Mouse (Mus musculus): ENCODE data around the gene Lypd9. TPM values are rescaled to one million over a fixed set of nuclear protein-coding genes. Genes with fewer than 3 reads are reported as not detected.

The Lypd9 gene
- total RNA-seq (2023; ENCODE audit: inconsistent age) = not detected in 4 replicates

GRCm38 (mm10) chr11:58452759-58453158 lies at the start of gene Lypd9:
Gene Lypd9, minus strand, starts transcription at chr11:58452923.

GRCm38 (mm10) chr11:58502472-58502871 lies 49.7 kb upstream of the Lypd9 start, which contains the start of gene Olfr331:
Gene Olfr331, minus strand, starts transcription at chr11:58502572.

GRCm38 (mm10) chr11:58492455-58492854 lies 39.7 kb upstream of the Lypd9 start, which contains the start of gene Olfr332:
Gene Olfr332, minus strand, starts transcription at chr11:58492555.

GRCm38 (mm10) chr11:58462170-58462569 lies 9.4 kb upstream of the Lypd9 start, which contains the start of gene Olfr30:
Gene Olfr30, minus strand, starts transcription at chr11:58462270.

GRCm38 (mm10) chr11:58432259-58432658 lies 20.5 kb downstream of the Lypd9 start, which contains the start of gene Gm12253:
Gene Gm12253, plus strand, starts transcription at chr11:58432559.

GRCm38 (mm10) chr11:58420815-58421214 lies 31.9 kb downstream of the Lypd9 start, which contains the start of gene 1810065E05Rik:
Gene 1810065E05Rik, plus strand, starts transcription at chr11:58421111.

Other genes starting within 250 kb of the Lypd9 start
- gene 4930438A08Rik, start 178.1 kb downstream of the Lypd9 start, total RNA-seq (2023; ENCODE audit: inconsistent age) = not detected in 4 replicates
- 29.9 to 31.8 TPM (median 30.8 TPM) in 4 replicates for gene Zfp692, start 145.9 kb downstream of the Lypd9 start, total RNA-seq (2023; ENCODE audit: inconsistent age)
- 26.9 to 29.1 TPM (median 27.9 TPM) in 4 replicates for gene Zfp672, start 122.6 kb downstream of the Lypd9 start, total RNA-seq (2023; ENCODE audit: inconsistent age)
- gene Sh3bp5l, start 122.2 kb downstream of the Lypd9 start, total RNA-seq (2023; ENCODE audit: inconsistent age) = 20.2 to 31.2 TPM (median 22.2 TPM) in 4 replicates
- not detected in 4 replicates for gene Lypd8, start 73.9 kb downstream of the Lypd9 start, total RNA-seq (2023; ENCODE audit: inconsistent age)
- gene 1810065E05Rik, start 31.8 kb downstream of the Lypd9 start, total RNA-seq (2023; ENCODE audit: inconsistent age) = not detected in 4 replicates
- gene Gm12253, start 20.4 kb downstream of the Lypd9 start, total RNA-seq (2023; ENCODE audit: inconsistent age) = not detected in 4 replicates
- not detected in 4 replicates for gene Olfr30, start 9.3 kb upstream of the Lypd9 start, total RNA-seq (2023; ENCODE audit: inconsistent age)
- gene Olfr332, start 39.6 kb upstream of the Lypd9 start, total RNA-seq (2023; ENCODE audit: inconsistent age) = not detected in 4 replicates
- gene Olfr331, start 49.6 kb upstream of the Lypd9 start, total RNA-seq (2023; ENCODE audit: inconsistent age) = not detected in 4 replicates
- not detected in 4 replicates for gene Olfr330, start 81.9 kb upstream of the Lypd9 start, total RNA-seq (2023; ENCODE audit: inconsistent age)
- not detected in 4 replicates for gene Olfr329-ps, start 93.5 kb upstream of the Lypd9 start, total RNA-seq (2023; ENCODE audit: inconsistent age)
- gene Olfr328, start 102.7 kb upstream of the Lypd9 start, total RNA-seq (2023; ENCODE audit: inconsistent age) = 0.19 TPM in 1 of 4 replicates, not detected in the others
- not detected in 4 replicates for gene Olfr224, start 117.6 kb upstream of the Lypd9 start, total RNA-seq (2023; ENCODE audit: inconsistent age)
- not detected in 4 replicates for gene Olfr325, start 124.8 kb upstream of the Lypd9 start, total RNA-seq (2023; ENCODE audit: inconsistent age)
- gene Olfr324, start 142.2 kb upstream of the Lypd9 start, total RNA-seq (2023; ENCODE audit: inconsistent age) = not detected in 4 replicates
- gene 2210407C18Rik, start 163.2 kb upstream of the Lypd9 start, total RNA-seq (2023; ENCODE audit: inconsistent age) = not detected in 4 replicates
- not detected in 4 replicates for gene Olfr323, start 177.6 kb upstream of the Lypd9 start, total RNA-seq (2023; ENCODE audit: inconsistent age)
- not detected in 4 replicates for gene Trim58, start 187.5 kb upstream of the Lypd9 start, total RNA-seq (2023; ENCODE audit: inconsistent age)
- not detected in 4 replicates for gene Olfr322, start 205.9 kb upstream of the Lypd9 start, total RNA-seq (2023; ENCODE audit: inconsistent age)
- gene Olfr320, start 228.2 kb upstream of the Lypd9 start, total RNA-seq (2023; ENCODE audit: inconsistent age) = not detected in 4 replicates
- not detected in 4 replicates for gene Olfr319, start 246.2 kb upstream of the Lypd9 start, total RNA-seq (2023; ENCODE audit: inconsistent age)

All from B cell, adult (primary cell).